Mouse (Mus musculus): ENCODE results near the gene Arhgdib.
A peak's percentile ranks its signal among the peaks of the same experiment; 100 is the strongest.

Gene Arhgdib

DNA sequence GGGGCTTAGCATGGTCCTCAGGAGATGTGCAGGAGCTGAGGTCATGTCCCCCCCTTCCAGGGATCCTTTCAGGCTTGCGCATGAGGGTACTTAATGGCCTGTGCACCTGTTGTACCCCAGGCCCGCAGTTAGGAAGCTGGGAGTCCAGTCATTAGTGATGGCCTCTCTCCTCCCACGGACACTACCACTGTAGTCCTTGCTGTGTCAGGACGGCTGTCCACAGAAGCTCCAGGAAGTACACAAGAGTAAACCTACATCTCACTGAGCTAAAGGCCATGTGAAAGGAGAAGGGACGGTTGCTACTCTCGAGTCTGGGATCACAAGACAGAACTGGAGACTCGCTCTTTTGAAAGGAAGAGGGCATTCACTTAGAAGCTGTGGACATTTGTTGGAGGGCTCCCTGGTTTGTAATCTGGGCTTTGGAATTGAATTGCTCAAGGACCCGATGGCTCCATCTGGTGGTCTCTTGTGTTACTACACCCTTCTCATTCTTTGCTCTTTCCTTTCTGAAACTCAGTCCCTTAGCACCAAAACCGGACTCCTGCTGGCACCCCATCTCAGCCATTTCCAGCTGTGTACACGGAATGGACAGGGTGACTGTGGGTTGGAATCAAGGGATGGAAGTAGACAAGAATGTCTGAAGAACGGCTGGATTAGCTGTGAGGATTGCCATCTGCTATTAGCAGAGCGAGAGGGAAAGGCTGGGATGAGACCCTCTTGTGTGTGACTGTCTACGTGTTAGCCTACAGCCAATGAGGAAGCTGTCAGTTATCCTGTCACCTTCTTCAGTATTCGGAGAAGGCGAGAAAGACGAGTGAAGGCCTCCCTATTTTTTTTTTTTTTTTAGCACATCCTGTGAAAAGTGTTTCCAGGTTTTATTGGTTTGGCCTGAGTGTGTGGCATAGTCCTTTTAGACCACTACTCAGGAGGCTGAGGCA is 21.1 kb downstream of the Arhgdib start:
- DNase-seq (ENCODE audit: low spot score in 2 of 2) = peak; percentile 50 to 66

DNA sequence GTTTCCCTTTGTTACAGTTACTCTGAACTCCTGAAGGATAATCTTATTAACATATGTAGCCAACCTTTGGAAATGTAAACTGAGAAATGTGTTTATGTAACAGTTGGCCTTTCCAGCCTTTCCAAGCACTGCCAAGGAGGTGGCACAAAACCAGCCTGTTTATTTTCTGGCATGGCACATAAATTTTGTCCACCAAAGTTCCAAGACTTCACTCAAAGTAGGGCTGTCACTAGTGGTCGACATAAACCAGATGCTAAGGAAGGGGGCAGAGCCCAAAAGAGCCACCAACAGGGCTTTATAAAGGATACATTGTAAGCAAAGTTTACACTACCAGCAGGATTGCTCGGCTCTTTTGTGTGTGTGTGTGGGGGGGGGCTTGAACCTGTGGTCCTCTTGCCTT is 23.8 kb downstream of the Arhgdib start:
- DNase-seq (ENCODE audit: low spot score in 2 of 2) = no peak

DNA sequence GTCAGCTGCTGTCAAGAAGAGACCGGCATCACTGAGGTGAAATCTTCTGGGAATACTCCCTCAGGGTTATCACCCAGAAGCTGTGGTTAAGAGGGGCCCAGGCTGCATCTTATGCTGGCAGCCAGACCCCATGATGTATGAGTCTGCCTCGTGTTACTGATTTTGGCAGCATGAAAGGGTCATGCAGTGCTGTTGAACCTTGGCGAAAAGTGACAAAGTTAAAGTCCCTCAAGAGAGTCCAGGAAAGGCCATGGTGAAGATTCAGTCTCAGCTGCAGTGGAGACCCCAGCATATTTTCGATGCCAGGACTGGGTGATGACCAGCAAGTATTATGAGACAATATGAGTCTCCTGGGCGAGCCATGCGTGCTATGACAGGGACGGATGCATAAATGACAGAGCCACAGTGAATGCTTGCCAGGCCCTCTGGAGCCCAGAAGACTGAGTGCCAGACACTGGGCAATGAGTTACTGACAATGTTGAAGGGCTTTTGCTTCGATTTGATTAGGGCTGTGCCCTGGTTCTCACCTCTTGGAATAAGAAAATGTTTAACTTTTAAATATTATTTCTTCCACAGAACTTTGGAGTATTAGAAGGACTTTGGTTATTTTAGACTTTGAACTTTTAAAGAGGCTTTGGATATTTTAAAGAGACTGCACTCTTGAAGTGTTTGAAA is 25.8 kb downstream of the Arhgdib start:
- no peak for DNase-seq (ENCODE audit: low spot score in 2 of 2)

GRCm38 (mm10) chr6:136914234-136914633 is 27.5 kb downstream of the Arhgdib start:
- DNase-seq (ENCODE audit: low spot score in 2 of 2) = no peak

DNA sequence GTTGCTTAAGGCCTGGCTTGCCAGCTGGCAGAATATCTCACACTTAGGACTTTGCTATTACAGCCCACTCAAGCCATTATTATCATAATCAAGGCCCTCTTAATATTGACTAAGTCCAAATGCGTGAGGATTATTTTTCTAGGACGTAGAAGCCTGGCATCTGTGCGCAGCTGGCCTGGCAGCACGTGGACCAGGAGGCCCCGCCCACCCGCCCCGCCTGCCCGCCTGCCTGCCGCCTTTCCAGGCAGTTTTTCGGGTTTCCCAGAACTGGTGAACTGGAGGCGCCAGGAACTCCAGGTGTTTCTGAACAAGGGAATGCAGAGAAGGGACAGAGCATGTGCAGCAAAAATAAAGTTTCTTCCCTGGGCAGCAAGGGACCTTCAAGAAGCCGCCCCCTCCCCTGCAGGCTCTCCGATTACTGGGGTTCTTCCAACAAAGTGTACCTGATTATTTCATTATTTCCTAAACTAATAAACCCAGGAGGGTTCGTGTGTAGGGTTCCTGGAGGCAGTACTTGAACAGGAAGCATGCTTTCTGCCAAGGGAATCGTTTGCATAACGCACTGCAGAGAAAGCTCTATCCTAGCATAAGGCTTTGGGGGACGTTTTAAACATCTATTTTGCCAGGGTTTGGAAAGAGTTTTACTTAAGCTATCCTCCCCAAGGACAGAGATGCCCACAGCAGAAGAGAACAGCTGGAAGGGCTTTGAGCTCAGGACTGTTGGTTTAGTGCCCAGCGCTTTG is 28.1 kb downstream of the Arhgdib start:
- DNase-seq (ENCODE audit: low spot score in 2 of 2) = no peak

- no peak for DNase-seq (ENCODE audit: low spot score in 2 of 2)
Observed at GRCm38 (mm10) chr6:136912751-136913265, 28.9 kb downstream of the Arhgdib start.

DNA sequence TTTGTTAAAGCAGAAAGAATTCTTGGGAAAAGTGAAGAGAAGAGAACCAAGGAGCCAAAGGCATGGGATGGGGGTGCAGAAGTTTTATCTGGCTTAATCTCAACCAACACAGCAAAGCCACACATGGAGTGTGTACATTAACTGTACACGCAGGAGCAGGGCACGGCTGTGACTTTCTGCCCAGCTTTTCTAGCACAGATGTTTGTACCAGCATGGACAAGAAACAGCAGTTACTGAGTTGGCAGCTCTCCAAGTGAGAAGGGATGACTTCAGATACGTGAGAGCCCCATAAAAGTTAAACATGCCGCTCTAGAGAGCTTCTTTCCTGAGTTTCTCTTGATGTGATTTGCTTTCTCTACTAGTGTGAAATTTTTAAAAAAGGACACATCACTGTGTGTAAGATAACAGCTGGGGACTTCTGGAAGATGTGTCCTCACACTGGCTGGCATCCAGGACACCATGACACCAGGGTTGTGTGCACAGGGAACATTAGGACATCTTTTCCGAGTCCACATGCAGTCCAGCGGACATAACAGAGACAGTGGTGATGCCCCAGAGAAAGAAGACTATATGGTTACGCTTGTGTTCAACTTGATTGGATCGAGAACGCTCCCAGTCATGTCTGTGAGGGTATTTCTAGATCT is 31.3 kb downstream of the Arhgdib start:
- DNase-seq (ENCODE audit: low spot score in 2 of 2) = no peak

DNA sequence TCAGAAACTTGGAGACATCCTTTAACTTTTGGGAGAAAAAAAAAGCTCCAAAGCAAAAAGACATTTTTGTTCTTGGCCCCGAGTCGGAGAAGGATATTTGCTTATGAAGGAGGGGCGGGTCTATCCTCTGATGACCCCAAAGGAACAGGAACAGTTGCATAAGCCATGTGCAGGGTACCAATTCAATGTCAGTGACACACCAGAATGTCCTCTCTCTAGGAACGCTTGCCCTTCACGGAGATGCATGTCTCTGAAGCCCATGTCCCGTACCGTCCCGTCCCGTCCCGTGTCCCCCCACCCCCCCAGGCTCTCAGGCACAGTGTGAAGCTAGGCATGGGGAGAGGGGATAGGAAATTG is 34.8 kb downstream of the Arhgdib start:
- DNase-seq (ENCODE audit: low spot score in 2 of 2) = no peak

DNA sequence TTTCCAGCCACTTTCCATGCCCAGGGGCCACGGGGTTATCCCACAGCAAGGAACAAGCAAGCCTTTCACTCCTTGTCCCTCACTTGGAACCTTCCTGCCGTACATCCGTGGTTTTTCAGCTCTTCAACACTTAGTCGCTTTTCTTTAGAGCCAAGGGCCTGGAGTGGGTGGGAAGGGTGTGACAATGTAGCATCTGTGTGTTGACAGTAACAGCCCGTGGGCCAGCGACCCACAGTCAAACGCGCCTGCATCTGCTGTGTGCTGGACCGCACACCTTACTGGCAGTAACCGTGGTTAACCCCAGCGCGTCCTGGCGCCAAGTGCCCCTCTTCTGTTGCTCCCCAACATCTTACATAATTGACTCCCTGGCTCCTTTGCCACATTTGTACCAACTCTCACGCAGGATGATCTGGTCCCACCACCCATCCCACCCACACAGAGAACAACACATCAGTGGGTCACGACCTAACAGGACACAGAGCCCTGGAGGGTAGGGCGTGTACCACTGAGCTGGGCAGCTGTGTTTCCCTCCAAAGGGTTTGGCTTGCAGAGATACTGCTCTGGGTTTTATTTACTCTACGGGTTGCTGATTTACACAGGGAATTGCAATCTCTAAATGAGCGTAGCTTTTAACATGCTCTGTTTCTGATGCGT is 35.3 kb downstream of the Arhgdib start:
- DNase-seq (ENCODE audit: low spot score in 2 of 2) = no peak

DNA sequence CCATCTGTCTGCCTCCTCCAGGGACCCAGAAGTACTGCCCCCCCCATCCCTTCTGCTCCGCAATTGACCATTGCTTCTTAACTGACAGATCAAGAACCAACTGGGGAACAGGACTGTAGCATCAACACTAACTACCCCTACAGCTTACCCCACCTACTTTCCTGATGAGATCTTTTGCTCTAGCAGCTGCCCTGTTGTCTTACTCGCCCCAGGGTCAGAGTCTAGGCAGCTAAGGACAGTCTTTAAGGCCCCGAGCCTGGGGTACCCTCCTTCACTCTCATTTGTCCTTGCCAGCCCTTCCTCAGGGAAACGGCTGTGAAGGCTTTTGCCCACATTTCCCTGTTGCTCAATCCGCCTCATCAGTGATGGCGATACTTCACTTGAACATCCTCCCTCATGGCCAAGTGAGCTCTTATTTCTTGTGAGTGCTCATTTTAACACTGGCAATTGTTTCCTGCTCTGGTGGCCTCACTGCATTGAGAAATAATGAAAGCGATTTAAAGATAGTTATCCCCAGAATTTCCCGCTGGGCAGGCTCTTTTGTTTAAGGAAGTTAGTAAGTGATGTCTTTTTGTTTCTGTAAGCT is 37.7 kb downstream of the Arhgdib start:
- no peak for DNase-seq (ENCODE audit: low spot score in 2 of 2)

GRCm38 (mm10) chr6:136902527-136902926 is 39.2 kb downstream of the Arhgdib start:
- no peak for DNase-seq (ENCODE audit: low spot score in 2 of 2)

DNA sequence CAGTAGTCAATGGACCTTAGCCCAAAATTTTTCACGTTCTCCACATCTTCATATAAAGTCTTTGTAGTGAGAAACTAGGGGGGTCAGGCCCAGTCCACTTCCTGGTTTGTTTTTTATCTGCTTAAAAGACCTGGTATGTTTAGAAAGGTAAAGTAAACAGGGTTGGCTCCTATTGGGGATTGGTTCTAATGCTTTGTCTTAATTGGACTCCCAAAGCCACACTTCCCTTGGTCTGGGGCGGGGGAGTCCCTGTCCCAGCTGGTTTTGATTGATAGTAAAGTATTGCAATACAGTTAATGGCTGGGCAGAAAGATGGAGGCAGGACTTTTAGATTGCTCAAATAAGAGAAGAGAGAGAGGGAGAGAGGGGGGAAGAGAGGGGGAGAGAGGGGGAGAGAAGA is 40.7 kb downstream of the Arhgdib start:
- DNase-seq (ENCODE audit: low spot score in 2 of 2) = no peak

DNA sequence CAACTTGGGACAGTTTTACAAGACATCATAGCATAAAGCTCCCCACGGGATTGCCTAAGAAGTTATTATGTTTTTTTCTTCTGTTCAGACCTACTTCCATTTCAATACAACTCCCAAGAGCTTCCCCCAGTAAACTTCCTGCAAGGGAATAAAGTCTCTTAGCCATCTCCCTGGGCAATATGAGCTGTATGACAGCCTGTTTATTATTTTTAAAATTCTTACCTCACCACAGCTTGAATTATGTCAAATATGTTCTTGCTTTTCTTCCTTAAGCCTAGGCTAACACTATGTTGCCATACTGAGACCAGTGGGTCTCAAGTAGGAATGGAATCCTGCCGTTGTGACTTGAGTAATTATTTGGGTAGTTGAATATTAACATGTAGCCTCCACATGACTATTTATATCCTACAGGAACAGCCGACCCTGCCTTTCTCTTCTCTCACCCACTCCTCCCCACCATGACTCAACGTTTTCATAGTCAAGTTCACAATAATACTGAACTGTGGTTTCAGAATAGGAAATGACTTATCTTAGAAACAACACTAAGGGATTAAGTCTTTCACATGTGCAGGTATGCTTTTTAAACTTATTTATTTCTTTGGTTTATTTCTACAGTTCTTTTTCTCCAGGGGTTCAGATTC is 41.2 kb downstream of the Arhgdib start:
- no peak for DNase-seq (ENCODE audit: low spot score in 2 of 2)

DNA sequence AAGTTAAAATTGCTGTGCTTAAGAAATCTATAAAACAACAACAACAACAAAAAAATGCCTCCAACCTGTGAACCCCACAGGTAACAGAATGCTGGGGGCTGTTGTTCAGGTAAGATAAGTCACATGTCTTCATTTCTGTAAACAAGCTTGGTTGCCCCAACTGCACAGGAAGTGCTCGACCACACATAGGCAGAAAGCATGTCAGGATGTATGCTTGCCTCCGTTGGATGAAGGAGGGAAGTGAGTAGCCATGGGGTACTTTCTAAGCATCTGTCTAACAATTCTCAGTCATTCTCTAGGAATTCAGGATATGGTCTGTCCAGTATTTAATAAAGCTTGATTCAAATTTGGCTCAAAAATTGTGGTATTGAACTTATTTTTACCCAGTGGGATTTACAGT is 42.7 kb downstream of the Arhgdib start:
- no peak for DNase-seq (ENCODE audit: low spot score in 2 of 2)

GRCm38 (mm10) chr6:136898222-136898621 is 43.5 kb downstream of the Arhgdib start:
- DNase-seq (ENCODE audit: low spot score in 2 of 2) = no peak

- DNase-seq (ENCODE audit: low spot score in 2 of 2) = no peak
Observed at GRCm38 (mm10) chr6:136897789-136898188, 43.9 kb downstream of the Arhgdib start.

DNA sequence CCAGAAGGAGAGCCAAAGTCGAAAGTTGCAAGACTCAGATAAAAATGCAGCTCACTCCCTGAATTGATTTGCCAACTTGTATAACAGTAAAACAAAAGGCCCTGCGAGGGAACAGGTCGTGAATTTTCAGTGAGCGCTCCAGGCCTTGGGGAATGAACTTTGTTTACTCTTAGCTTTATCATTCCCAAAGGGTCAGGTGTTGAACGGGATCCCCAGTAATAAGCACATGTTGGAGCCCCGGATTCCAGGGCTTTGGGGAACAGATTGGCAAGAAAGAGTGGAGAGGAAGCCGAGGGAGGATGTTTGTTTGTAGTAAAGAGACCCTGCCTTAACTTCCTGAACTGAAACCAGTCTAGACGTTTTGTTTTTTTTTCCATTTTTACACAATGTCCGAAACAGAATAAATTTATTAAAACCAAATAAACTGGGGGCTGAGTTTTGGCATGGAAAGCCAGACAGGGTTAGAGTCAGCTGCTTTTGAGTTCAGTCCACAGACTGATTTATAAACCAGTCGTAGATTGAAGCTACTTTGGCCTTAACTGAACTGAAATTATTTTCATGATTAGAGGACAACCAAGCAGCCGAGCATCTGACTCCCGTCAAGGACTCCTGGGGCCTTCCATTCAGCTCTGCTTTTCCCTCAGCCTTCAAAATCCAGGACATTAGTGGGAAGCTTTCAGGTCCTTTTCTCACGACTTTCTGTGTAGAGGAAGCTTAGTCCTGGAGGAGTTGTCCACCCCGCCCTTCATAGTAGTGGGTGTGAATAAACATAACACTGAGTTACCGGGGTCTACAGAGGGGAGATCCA is 47.0 kb downstream of the Arhgdib start:
- DNase-seq (ENCODE audit: low spot score in 2 of 2) = no peak

- no peak for DNase-seq (ENCODE audit: low spot score in 2 of 2)
Observed at GRCm38 (mm10) chr6:136892002-136892401, 49.7 kb downstream of the Arhgdib start.

GRCm38 (mm10) chr6:136889554-136889953 is 52.1 kb downstream of the Arhgdib start:
- no peak for DNase-seq (ENCODE audit: low spot score in 2 of 2)

Data from right cerebral cortex, postnatal 36 days (tissue).